Mouse (Mus musculus) E14TG2a.4 (cell line): Measurements from ENCODE around the gene Csnk1e.
A peak's percentile ranks its signal among the peaks of the same experiment; 100 is the strongest.
"Not testable (repeated sequence)": the region's sequence is repeated elsewhere in the genome, so short reads cannot be mapped to it uniquely, and the experiment has no call there.

Source experiments
- H3K27me3 ChIP-seq: 2 replicates; pipeline ENCODE4 v1.6.1; 2014; ENCODE audit warnings: low read length, control low read depth; ENCODE audit not compliant: insufficient read depth
- H3K36me3 ChIP-seq: 2 replicates; pipeline ENCODE4 v1.6.1; 2014; ENCODE audit warnings: low read length, control low read depth; ENCODE audit not compliant: insufficient read depth
- H3K4me1 ChIP-seq: replicated peaks from 2 replicates; pipeline ENCODE4 v1.6.1; 2014; ENCODE audit warnings: low read depth, low read length, control low read depth
- H3K4me3 ChIP-seq: replicated peaks from 2 replicates; pipeline ENCODE4 v1.5.1; 2014; ENCODE audit warnings: mild to moderate bottlenecking, low read length
- H3K9me3 ChIP-seq: 2 replicates; pipeline ENCODE4 v1.6.1; 2014; ENCODE audit warnings: low read length, control low read depth
- CTCF ChIP-seq: conservative IDR thresholded peaks from 2 replicates; pipeline ENCODE4 v1.5.1; 2014; ENCODE audit warnings: low read length
- NANOG ChIP-seq: IDR thresholded peaks from 2 replicates; pipeline ENCODE4 v1.6.1; 2014; ENCODE audit warnings: borderline replicate concordance, low read length, mixed read lengths
- POU5F1 ChIP-seq: IDR thresholded peaks from 2 replicates; pipeline ENCODE4 v1.6.1; 2014; ENCODE audit warnings: low read length, borderline replicate concordance

Csnk1e gene

GRCm38 (mm10) chr15:79477227-79477626 is 21.9 kb upstream of the Csnk1e start:
- Histone ChIP-seq H3K27me3 (peaks cover 41% of the 10 kb centered on the region), H3K4me3 (no peak overlapping the region), H3K4me1 (peaks cover 20% of the 10 kb centered on the region), H3K9me3 (peaks cover 6% of the 10 kb centered on the region; the same call in 1 of the 2 replicates), H3K36me3 (no peaks in the 10 kb centered on the region)
- no peak for TF ChIP-seq CTCF
- no peak for TF ChIP-seq POU5F1
- TF ChIP-seq NANOG, result no peak

GRCm38 (mm10) chr15:79473638-79474355 is 18.4 kb upstream of the Csnk1e start:
- Histone ChIP-seq H3K4me3 (no peak overlapping the region), H3K36me3 (no peaks in the 10 kb centered on the region), H3K4me1 (peaks cover 20% of the 10 kb centered on the region), H3K9me3 (peaks cover 6% of the 10 kb centered on the region; the same call in 1 of the 2 replicates), H3K27me3 (peaks cover 12% of the 10 kb centered on the region)
- peak; percentile 11 for TF ChIP-seq CTCF
- TF ChIP-seq NANOG, result no peak

- no peak for TF ChIP-seq POU5F1
- peak; percentile 64 for TF ChIP-seq CTCF
- Histone ChIP-seq H3K36me3 (no peaks in the 10 kb centered on the region), H3K9me3 (peaks cover 6% of the 10 kb centered on the region; the same call in 1 of the 2 replicates), H3K4me1 (peaks cover 21% of the 10 kb centered on the region), H3K27me3 (peaks cover 5% of the 10 kb centered on the region; the same call in 1 of the 2 replicates), H3K4me3 (no peak overlapping the region)
These were observed 17.7 kb upstream of the Csnk1e start for GRCm38 (mm10) chr15:79473042-79473441.

- H3K27me3 ChIP-seq, result 0 out of 2 replicates have a peak, but pooled peaks cover 3% of the 10 kb centered on the region
- H3K9me3 ChIP-seq, result peaks cover 6% of the 10 kb centered on the region; the same call in 1 of the 2 replicates
- peaks cover 40% of the 10 kb centered on the region for H3K4me1 ChIP-seq
- TF ChIP-seq CTCF (no peak), NANOG (no peak), POU5F1 (no peak)
- H3K36me3 ChIP-seq, result no peaks in the 10 kb centered on the region
- H3K4me3 ChIP-seq, result peak overlapping the region; percentile 48
These were observed 15.7 kb upstream of the Csnk1e start for GRCm38 (mm10) chr15:79471095-79471494.

GRCm38 (mm10) chr15:79470583-79470982 is 15.2 kb upstream of the Csnk1e start:
- Histone ChIP-seq H3K4me3 (peak overlapping the region; percentile 48), H3K4me1 (peaks cover 44% of the 10 kb centered on the region), H3K36me3 (no peaks in the 10 kb centered on the region), H3K27me3 (0 out of 2 replicates have a peak, but pooled peaks cover 3% of the 10 kb centered on the region), H3K9me3 (peaks cover 6% of the 10 kb centered on the region; the same call in 1 of the 2 replicates)
- TF ChIP-seq CTCF (no peak), NANOG (no peak), POU5F1 (no peak)

GRCm38 (mm10) chr15:79469577-79469976 is 14.2 kb upstream of the Csnk1e start:
- H3K9me3 ChIP-seq, result no peaks in the 10 kb centered on the region
- H3K27me3 ChIP-seq, result 0 out of 2 replicates have a peak, but pooled peaks cover 3% of the 10 kb centered on the region
- H3K4me3 ChIP-seq, result no peak overlapping the region
- peaks cover 54% of the 10 kb centered on the region for H3K4me1 ChIP-seq
- TF ChIP-seq NANOG, result no peak
- peak; percentile 55 for TF ChIP-seq CTCF
- no peak for TF ChIP-seq POU5F1
- H3K36me3 ChIP-seq, result no peaks in the 10 kb centered on the region

GRCm38 (mm10) chr15:79466601-79467286 is 11.4 kb upstream of the Csnk1e start:
- peak overlapping the region; percentile 21; the same call in 1 of the 2 replicates for H3K4me3 ChIP-seq
- peaks cover 14% of the 10 kb centered on the region for H3K27me3 ChIP-seq
- no peaks in the 10 kb centered on the region for H3K36me3 ChIP-seq
- peaks cover 68% of the 10 kb centered on the region for H3K4me1 ChIP-seq
- TF ChIP-seq CTCF (peak; percentile 97), NANOG (no peak)
- peaks cover 11% of the 10 kb centered on the region for H3K9me3 ChIP-seq

- Histone ChIP-seq H3K4me3 (no peak overlapping the region), H3K36me3 (no peaks in the 10 kb centered on the region), H3K4me1 (peaks cover 84% of the 10 kb centered on the region), H3K9me3 (peaks cover 5% of the 10 kb centered on the region), H3K27me3 (peaks cover 15% of the 10 kb centered on the region)
- TF ChIP-seq POU5F1, result no peak
- TF ChIP-seq CTCF, result no peak
- TF ChIP-seq NANOG, result no peak
These were observed 1.2 kb upstream of the Csnk1e start for GRCm38 (mm10) chr15:79456546-79456945.

GRCm38 (mm10) chr15:79456104-79456503 is 738 bp upstream of the Csnk1e start:
- not testable (repeated sequence) for H3K4me3 ChIP-seq, H3K9me3 ChIP-seq, H3K36me3 ChIP-seq
- peaks cover 89% of the 10 kb centered on the region for H3K4me1 ChIP-seq
- H3K27me3 ChIP-seq, result peaks cover 10% of the 10 kb centered on the region
